Mouse (Mus musculus) retina, postnatal 7 days (tissue): Measurements from ENCODE around the gene Arhgap45.

Experiments used
- DNase-seq: peaks from one replicate; pipeline ENCODE4 v3.0.0-alpha.2; 2012; ENCODE audit warnings: low read depth, low spot score

Arhgap45 gene

GRCm38 (mm10) chr10:80015583-80015982 lies 870 bp upstream of the Arhgap45 start:
- DNase-seq = no peak

GRCm38 (mm10) chr10:80016931-80017330 lies 478 bp downstream of the Arhgap45 start:
- no peak for DNase-seq

GRCm38 (mm10) chr10:80017361-80017760 lies 908 bp downstream of the Arhgap45 start:
- DNase-seq = no peak

- DNase-seq = no peak
Measured at GRCm38 (mm10) chr10:80017771-80018170, 1.3 kb downstream of the Arhgap45 start.

- DNase-seq = no peak
Measured at GRCm38 (mm10) chr10:80018739-80019297, 2.4 kb downstream of the Arhgap45 start.

- DNase-seq = no peak
Measured at GRCm38 (mm10) chr10:80019471-80020131, 3.1 kb downstream of the Arhgap45 start.

- no peak for DNase-seq
Measured at GRCm38 (mm10) chr10:80020191-80020590, 3.7 kb downstream of the Arhgap45 start.

- no peak for DNase-seq
Measured at GRCm38 (mm10) chr10:80020603-80021319, 4.3 kb downstream of the Arhgap45 start.

GRCm38 (mm10) chr10:80021320-80021641 lies 4.8 kb downstream of the Arhgap45 start:
- no peak for DNase-seq

- no peak for DNase-seq
Measured at GRCm38 (mm10) chr10:80022164-80022563, 5.7 kb downstream of the Arhgap45 start.

GRCm38 (mm10) chr10:80022806-80023205 lies 6.4 kb downstream of the Arhgap45 start:
- DNase-seq = no peak

GRCm38 (mm10) chr10:80023758-80024157 lies 7.3 kb downstream of the Arhgap45 start:
- no peak for DNase-seq

GRCm38 (mm10) chr10:80024229-80025043 lies 8.0 kb downstream of the Arhgap45 start:
- DNase-seq = no peak

- DNase-seq = no peak
Measured at GRCm38 (mm10) chr10:80025044-80025347, 8.5 kb downstream of the Arhgap45 start.

GRCm38 (mm10) chr10:80025463-80025862 lies 9.0 kb downstream of the Arhgap45 start:
- no peak for DNase-seq

- no peak for DNase-seq
Measured at GRCm38 (mm10) chr10:80025889-80026288, 9.4 kb downstream of the Arhgap45 start.

GRCm38 (mm10) chr10:80027681-80028520 lies 11.4 kb downstream of the Arhgap45 start:
- no peak for DNase-seq

GRCm38 (mm10) chr10:80028521-80028846 lies 12.0 kb downstream of the Arhgap45 start:
- DNase-seq = no peak

- no peak for DNase-seq
Measured at GRCm38 (mm10) chr10:80030191-80030590, 13.7 kb downstream of the Arhgap45 start.

GRCm38 (mm10) chr10:80030736-80031135 lies 14.3 kb downstream of the Arhgap45 start:
- no peak for DNase-seq

- no peak for DNase-seq
Measured at GRCm38 (mm10) chr10:80032799-80033480, 16.5 kb downstream of the Arhgap45 start.
